8 mouse cellular contexts compared by ENCODE assay signal in the genomic region with DNA sequence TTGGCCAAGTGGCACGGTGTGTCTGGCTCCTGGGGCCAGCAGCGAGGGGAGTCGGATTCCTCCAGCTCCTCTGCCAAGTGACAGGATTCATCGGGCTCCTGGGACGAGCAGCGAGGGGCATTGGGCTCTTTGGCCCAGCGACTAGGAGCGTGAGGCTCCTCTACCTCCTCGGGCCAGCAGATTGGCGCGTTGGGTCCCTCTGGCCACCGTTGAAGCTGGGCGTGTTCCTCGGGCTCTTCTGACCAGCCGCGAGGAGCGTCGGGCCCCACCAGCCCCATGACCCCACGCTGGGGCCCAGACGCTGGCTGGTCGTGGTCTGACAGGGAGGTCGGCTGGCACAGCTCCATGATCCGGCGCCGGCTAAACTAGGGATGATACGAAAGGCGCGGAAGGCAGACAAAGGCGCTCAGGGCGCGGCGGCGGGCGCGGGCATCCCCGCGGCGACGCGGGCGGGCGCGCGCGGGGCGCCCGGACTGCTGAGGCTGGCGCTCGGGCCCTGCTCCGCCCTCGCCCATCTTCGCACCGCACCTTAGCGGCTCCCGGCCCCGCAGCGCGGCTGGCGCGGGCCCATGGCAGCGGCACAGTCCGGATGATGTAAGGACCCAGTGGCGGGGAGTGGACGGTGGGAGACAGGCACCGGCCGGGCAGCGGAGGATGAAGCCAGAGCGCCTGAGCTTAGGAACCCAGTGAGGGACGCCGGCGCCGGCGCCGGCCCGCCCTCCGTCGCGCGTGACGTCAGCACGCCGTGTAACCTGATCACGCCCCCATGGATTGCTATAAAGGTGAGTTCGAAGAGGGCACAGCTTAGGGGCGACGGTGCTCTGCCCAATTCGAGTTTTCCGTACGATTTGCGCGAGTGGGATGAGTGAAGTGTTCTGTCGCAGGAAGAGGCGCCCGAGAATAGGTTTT. TPM values are rescaled to one million over a fixed set of nuclear protein-coding genes. Genes with fewer than 3 reads are reported as not detected.
A peak's percentile ranks its signal among the peaks of the same experiment; 100 is the strongest.
DNase-seq lines count a peak whose midpoint lies in the region; ATAC-seq and TF ChIP-seq lines count a peak whose summit lies in the region.

Rab11fip3 (minus strand) TSS at position 725 of the 909 bp plus-strand sequence.

- peak within 1 kb of the TSS; percentile 83 for H3K4me3 ChIP-seq in embryonic facial prominence, embryonic 12.5 days
- H3K4me3 ChIP-seq in limb, embryonic 10.5 days, result peak within 1 kb of the TSS; percentile 97
- peak within 1 kb of the TSS; percentile 90 for H3K4me3 ChIP-seq in midbrain, embryonic 12.5 days
- H3K4me3 ChIP-seq in small intestine, adult 2 months (ENCODE audit: low read depth, low read length), result peak within 1 kb of the TSS; percentile 91

- H3K4me1 ChIP-seq in embryonic facial prominence, embryonic 12.5 days, result peaks cover 42% of the 10 kb centered on the region
- H3K4me1 ChIP-seq in limb, embryonic 10.5 days, result peaks cover 48% of the 10 kb centered on the region
- peaks cover 49% of the 10 kb centered on the region for H3K4me1 ChIP-seq in midbrain, embryonic 12.5 days
- H3K4me1 ChIP-seq in small intestine, adult 2 months (ENCODE audit: control insufficient read depth, insufficient read depth, insufficient read length, low read length), result peaks cover 18% of the 10 kb centered on the region

- H3K27ac ChIP-seq in embryonic facial prominence, embryonic 12.5 days, result peak within 1 kb of the TSS; percentile 74; the same call in 1 of the 2 replicates
- peak within 1 kb of the TSS; percentile 92 for H3K27ac ChIP-seq in limb, embryonic 10.5 days
- H3K27ac ChIP-seq in midbrain, embryonic 12.5 days (replicated peaks), result peak within 1 kb of the TSS; percentile 90
- H3K27ac ChIP-seq in small intestine, adult 2 months (ENCODE audit: insufficient read depth, low read depth, low read length), result no peak within 1 kb of the TSS

- no peaks in the 10 kb centered on the region; the same call in 1 of the 2 replicates for H3K27me3 ChIP-seq in embryonic facial prominence, embryonic 12.5 days
- peaks cover 34% of the 10 kb centered on the region for H3K27me3 ChIP-seq in limb, embryonic 10.5 days (ENCODE audit: low read depth, poor library complexity, severe bottlenecking)
- peaks cover 19% of the 10 kb centered on the region for H3K27me3 ChIP-seq in midbrain, embryonic 12.5 days
- H3K27me3 ChIP-seq in small intestine, adult 2 months (ENCODE audit: control insufficient read depth, insufficient read depth, low read length), result 0 out of 2 replicates have a peak, but pooled peaks cover 3% of the 10 kb centered on the region

- no peak for TF ChIP-seq CTCF in small intestine, adult 2 months (IDR thresholded peaks at IDR 0.05; ENCODE audit: extremely low read depth, insufficient read length, insufficient replicate concordance, low read depth, low read length)

- H3K9ac ChIP-seq in embryonic facial prominence, embryonic 12.5 days, result peak within 1 kb of the TSS; percentile 89
- peak within 1 kb of the TSS; percentile 97 for H3K9ac ChIP-seq in midbrain, embryonic 12.5 days (replicated peaks)

- H3K36me3 ChIP-seq in embryonic facial prominence, embryonic 12.5 days, result peaks cover 14% of the 10 kb centered on the region
- H3K36me3 ChIP-seq in limb, embryonic 10.5 days, result peaks cover 26% of the 10 kb centered on the region
- peaks cover 15% of the 10 kb centered on the region for H3K36me3 ChIP-seq in midbrain, embryonic 12.5 days
- H3K36me3 ChIP-seq in small intestine, adult 2 months (ENCODE audit: control insufficient read depth, insufficient read depth, low read length), result no peaks in the 10 kb centered on the region

- TF ChIP-seq POLR2A in small intestine, adult 2 months (IDR thresholded peaks at IDR 0.05; ENCODE audit: low read depth, low read length), result peak; percentile 47; the same call in 1 of the 2 replicates

- peak; percentile 80 for ATAC-seq in embryonic facial prominence, embryonic 12.5 days (ENCODE audit: insufficient number of reproducible peaks, insufficient read depth, low FRiP score, low TSS enrichment)
- ATAC-seq in midbrain, embryonic 12.5 days (ENCODE audit: low FRiP score, low read depth), result peak; percentile 92

- WGBS in embryonic facial prominence, embryonic 12.5 days, result under 1% methylated on average over 88 of the region's 94 CpGs
- under 1% methylated on average over 94 of the region's 94 CpGs for WGBS in limb, embryonic 10.5 days
- WGBS in midbrain, embryonic 12.5 days, result under 1% methylated on average over 79 of the region's 94 CpGs
- WGBS in small intestine, adult 2 months, result under 1% methylated on average over 94 of the region's 94 CpGs

- H3K9me3 ChIP-seq in embryonic facial prominence, embryonic 12.5 days, result no peaks in the 10 kb centered on the region
- H3K9me3 ChIP-seq in limb, embryonic 10.5 days (replicated peaks), result no peaks in the 10 kb centered on the region
- H3K9me3 ChIP-seq in midbrain, embryonic 12.5 days, result no peaks in the 10 kb centered on the region

- peak; percentile 88 for DNase-seq in 416B (ENCODE audit: low read depth)
- DNase-seq in adrenal gland, postnatal 36 days, result peak; percentile 87 to 90
- peak; percentile 99 for DNase-seq in heart, adult 11 months
- DNase-seq in kidney, adult 11 months, result peak; percentile 75
- peak; percentile 95 for DNase-seq in limb, embryonic 10.5 days (ENCODE audit: low spot score)

- peak within 1 kb of the TSS; percentile 100 for H3K4me2 ChIP-seq in embryonic facial prominence, embryonic 12.5 days (replicated peaks)
- H3K4me2 ChIP-seq in midbrain, embryonic 12.5 days (replicated peaks), result peak within 1 kb of the TSS; percentile 100

RNA-seq across cellular contexts. Expression of gene Rab11fip3, which starts in this region (rescaled TPM):
- total RNA-seq in adrenal gland, postnatal 36 days (2021), result 10 to 100 TPM; 17.9 to 21.9 TPM
- 30.4 and 33.1 TPM in 2 replicates for polyA plus RNA-seq in embryonic facial prominence, embryonic 12.5 days (2016; fragmentation: Nextera tagmentation; extraction: Ambion mirVana)
- polyA plus RNA-seq in limb, embryonic 10.5 days (2016; fragmentation: Nextera tagmentation; extraction: Ambion mirVana), result 20.9 and 22.1 TPM in 2 replicates
- 43.1 and 44.8 TPM in 2 replicates for polyA plus RNA-seq in midbrain, embryonic 12.5 days (2016; fragmentation: Nextera tagmentation; extraction: Ambion mirVana)
- polyA plus RNA-seq in small intestine, adult 2 months (2012; rRNA removed), result 37.3 and 116 TPM in 2 replicates
